Mouse (Mus musculus): ENCODE data around the gene Cyp2b10.
"Not testable (repeated sequence)": the region's sequence is repeated elsewhere in the genome, so short reads cannot be mapped to it uniquely, and the experiment has no call there.

Gene Cyp2b10

DNA sequence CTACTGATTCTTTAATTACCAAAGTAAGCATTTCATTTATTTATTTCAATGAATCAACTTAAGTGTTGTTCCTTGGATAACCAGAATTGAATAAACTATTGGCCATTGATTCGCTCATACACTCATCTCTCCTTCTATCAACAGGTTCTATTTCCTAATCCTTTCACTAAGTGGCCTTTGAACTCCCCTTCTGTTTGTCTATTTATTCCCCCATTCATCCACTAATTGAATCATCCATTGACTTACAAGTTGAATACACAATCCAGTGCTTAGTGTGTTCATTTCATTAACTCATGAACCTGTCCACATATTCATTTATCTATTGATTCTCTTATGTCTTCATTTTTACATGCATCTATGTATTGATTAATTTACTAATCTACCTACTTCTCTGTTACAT lies 18.7 kb downstream of the Cyp2b10 start:
- no peak for DNase-seq (ENCODE audit: low spot score in 2 of 2)

DNA sequence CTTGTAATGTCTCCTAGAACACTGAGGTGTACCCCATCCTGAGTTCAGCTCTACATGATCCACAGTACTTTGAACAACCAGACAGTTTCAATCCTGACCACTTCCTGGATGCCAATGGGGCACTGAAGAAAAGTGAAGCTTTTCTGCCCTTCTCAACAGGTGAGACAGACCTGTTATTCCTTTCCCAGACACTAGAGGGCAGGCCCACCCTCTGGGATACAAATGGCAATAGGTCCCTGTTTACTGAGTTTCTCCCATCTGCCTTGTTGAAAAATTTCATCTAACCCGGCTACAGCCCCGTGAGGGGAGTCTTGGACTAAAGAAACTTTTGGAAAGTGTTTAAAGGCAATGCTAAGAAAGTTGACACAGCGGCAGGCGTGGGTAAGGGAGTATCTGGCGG lies 19.9 kb downstream of the Cyp2b10 start:
- not testable (repeated sequence) for DNase-seq (ENCODE audit: low spot score in 2 of 2)

DNA sequence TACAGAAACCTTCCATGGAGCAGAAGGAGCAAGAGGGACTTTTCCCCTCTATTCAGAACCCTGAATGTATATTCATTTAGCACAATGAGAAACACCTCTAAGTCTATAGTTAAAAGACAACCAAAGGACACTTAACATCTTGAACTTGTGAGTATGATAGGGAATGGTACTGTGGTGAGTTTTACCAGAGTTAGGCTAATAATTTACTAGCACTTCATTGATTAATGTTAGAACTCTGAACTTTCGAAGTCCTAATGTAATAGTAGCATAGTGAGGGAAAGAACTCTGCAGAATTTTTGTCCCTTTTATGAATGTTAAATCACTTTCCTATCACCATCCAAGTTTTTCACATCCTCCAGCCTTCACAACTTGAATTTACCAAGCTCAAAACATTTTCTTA lies 22.0 kb downstream of the Cyp2b10 start:
- DNase-seq (ENCODE audit: low spot score in 2 of 2) = no peak

DNA sequence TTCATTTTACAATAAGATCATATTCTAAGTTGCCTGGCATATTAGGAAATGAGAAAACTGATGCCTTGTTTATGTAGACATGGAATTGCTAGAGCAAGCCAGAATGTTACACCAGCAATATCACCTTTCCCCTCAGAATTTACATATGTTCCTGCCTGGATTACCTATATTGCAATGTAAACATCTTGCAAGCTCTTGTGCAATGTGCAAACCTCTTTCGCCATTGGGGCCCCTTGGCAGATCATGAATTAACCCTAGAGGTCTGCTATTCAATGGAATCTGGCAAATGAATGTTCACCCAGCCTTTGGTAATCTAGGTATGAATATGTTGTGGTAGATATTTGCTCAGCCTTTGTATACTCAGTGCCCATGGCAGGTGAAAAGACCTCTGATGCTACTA lies 47.9 kb downstream of the Cyp2b10 start:
- DNase-seq (ENCODE audit: low spot score in 2 of 2) = no peak

Data from right cerebral cortex, postnatal 10 days (tissue).